Mouse (Mus musculus): ENCODE measurements around the gene Psmb2.

GRCm38 (mm10) chr4:126754231-126754611 lies 76.8 kb downstream of the Psmb2 start:
- no peak for TF ChIP-seq CTCF (IDR thresholded peaks at IDR 0.05; ENCODE audit: low read depth, low read length)
- TF ChIP-seq GATA1 (IDR thresholded peaks at IDR 0.05; ENCODE audit: borderline replicate concordance, low read length), result no peak
- TF ChIP-seq TAL1 (conservative IDR thresholded peaks at IDR 0.05; ENCODE audit: low read depth, low read length), result no peak
- no peak for TF ChIP-seq POLR2AphosphoS5 (IDR thresholded peaks at IDR 0.05; ENCODE audit: insufficient replicate concordance, low read depth, low read length)
- TF ChIP-seq GATA2 (IDR thresholded peaks at IDR 0.05; ENCODE audit: borderline replicate concordance, low read depth, low read length), result no peak

Data from G1E (cell line).